Mouse (Mus musculus) lung, adult 2 months (tissue): Measurements from ENCODE around the gene Esrrb. TPM values are rescaled to one million over a fixed set of nuclear protein-coding genes. Genes with fewer than 3 reads are reported as not detected.

Source experiments
- DNase-seq: peaks from one replicate; pipeline ENCODE4 v3.0.0; 2022
- H3K4me1 ChIP-seq: fragments of 200-500 bp; 2 replicates; pipeline ENCODE4 v1.6.1; 2011; ENCODE audit warnings: low read length; ENCODE audit not compliant: control insufficient read depth, insufficient read depth
- H3K4me3 ChIP-seq: fragments of 200-500 bp; replicated peaks from 2 replicates; pipeline ENCODE3; 2011; ENCODE audit warnings: low read depth, mild to moderate bottlenecking, control low read depth, low read length; ENCODE audit errors: extremely low read depth
- CTCF ChIP-seq: fragments of 200-500 bp; IDR thresholded peaks from 2 replicates; pipeline ENCODE4 v1.5.1; 2011; ENCODE audit warnings: mild to moderate bottlenecking, low read length, control low read depth; ENCODE audit not compliant: insufficient read depth
- POLR2A ChIP-seq: fragments of 200-500 bp; IDR thresholded peaks from 2 replicates; pipeline ENCODE4 v1.6.1; 2011; ENCODE audit warnings: low read depth, mild to moderate bottlenecking, control low read depth, low read length, borderline replicate concordance; ENCODE audit errors: extremely low read depth
- WGBS: fragments of 180-500 bp; shearing (Covaris S2); methylation state at CpG from one replicate; pipeline ENCODE4 v1.1.7; 2018; 5-methylcytosine and 5-hydroxymethylcytosine counted together
- polyA plus RNA-seq: library from polyadenylated mRNA; depleted of rRNA; stranded (reverse); fragments of >200 nt; gene quantifications from 2 replicates; pipeline ENCODE4 v1.2.3, GENCODE M21; 2012

Gene Esrrb
- polyA plus RNA-seq, 1 experiment: 0.44 TPM

- DNase-seq: no peak
- TF ChIP-seq CTCF (no peak), POLR2A (no peak)
- WGBS: 82% methylated on average over 5 of the region's 5 CpGs
- Histone ChIP-seq H3K4me1 (no peaks in the 10 kb centered on the region), H3K4me3 (no peak overlapping the region)
Observed at GRCm38 (mm10) chr12:86490052-86490451, 129.1 kb downstream of the Esrrb start.

GRCm38 (mm10) chr12:86491500-86491899 is 130.6 kb downstream of the Esrrb start:
- TF ChIP-seq CTCF (no peak), POLR2A (no peak)
- Histone ChIP-seq H3K4me3 (no peak overlapping the region), H3K4me1 (no peaks in the 10 kb centered on the region)
- 62% methylated on average over 3 of the region's 3 CpGs for WGBS
- DNase-seq: no peak

- Histone ChIP-seq H3K4me1 (no peaks in the 10 kb centered on the region), H3K4me3 (no peak overlapping the region)
- TF ChIP-seq POLR2A: no peak
- no peak for TF ChIP-seq CTCF
- WGBS: 28% methylated on average over 9 of the region's 9 CpGs
- DNase-seq: no peak
Observed at GRCm38 (mm10) chr12:86492822-86493221, 131.9 kb downstream of the Esrrb start.

GRCm38 (mm10) chr12:86497126-86497525 is 136.2 kb downstream of the Esrrb start:
- TF ChIP-seq CTCF (no peak), POLR2A (no peak)
- 97% methylated on average over 4 of the region's 4 CpGs for WGBS
- Histone ChIP-seq H3K4me1 (no peaks in the 10 kb centered on the region), H3K4me3 (no peak overlapping the region)
- no peak for DNase-seq

GRCm38 (mm10) chr12:86498765-86499164 is 137.8 kb downstream of the Esrrb start:
- DNase-seq: no peak
- WGBS: 25% methylated on average over 6 of the region's 6 CpGs
- TF ChIP-seq POLR2A: no peak
- no peak for TF ChIP-seq CTCF
- no peaks in the 10 kb centered on the region for H3K4me1 ChIP-seq
- H3K4me3 ChIP-seq: no peak overlapping the region

GRCm38 (mm10) chr12:86501728-86502127 is 140.8 kb downstream of the Esrrb start:
- WGBS: 79% methylated on average over 10 of the region's 10 CpGs
- Histone ChIP-seq H3K4me3 (no peak overlapping the region), H3K4me1 (no peaks in the 10 kb centered on the region)
- DNase-seq: no peak
- TF ChIP-seq CTCF: no peak
- no peak for TF ChIP-seq POLR2A

- TF ChIP-seq POLR2A (no peak), CTCF (no peak)
- H3K4me1 ChIP-seq: no peaks in the 10 kb centered on the region
- H3K4me3 ChIP-seq: no peak overlapping the region
- DNase-seq: no peak
- 73% methylated on average over 4 of the region's 4 CpGs for WGBS
Observed at GRCm38 (mm10) chr12:86503921-86504320, 143.0 kb downstream of the Esrrb start.

GRCm38 (mm10) chr12:86504321-86504720 is 143.4 kb downstream of the Esrrb start:
- H3K4me1 ChIP-seq: no peaks in the 10 kb centered on the region

GRCm38 (mm10) chr12:86507741-86508140 is 146.8 kb downstream of the Esrrb start:
- no peaks in the 10 kb centered on the region for H3K4me1 ChIP-seq
- no peak overlapping the region for H3K4me3 ChIP-seq
- TF ChIP-seq CTCF: no peak
- TF ChIP-seq POLR2A: no peak
- 83% methylated on average over 10 of the region's 10 CpGs for WGBS
- DNase-seq: no peak

More at GRCm38 (mm10) chr12:86504321-86504720, 143.4 kb downstream of the Esrrb start:
- H3K4me3 ChIP-seq: no peak overlapping the region
- TF ChIP-seq POLR2A: no peak
- no peak for TF ChIP-seq CTCF
- DNase-seq: no peak
- WGBS: 79% methylated on average over 3 of the region's 3 CpGs

GRCm38 (mm10) chr12:86508313-86508988 is 147.5 kb downstream of the Esrrb start:
- WGBS: 79% methylated on average over 6 of the region's 6 CpGs
- no peak for DNase-seq
- no peak for TF ChIP-seq CTCF
- no peak for TF ChIP-seq POLR2A
- H3K4me1 ChIP-seq: no peaks in the 10 kb centered on the region
- no peak overlapping the region for H3K4me3 ChIP-seq
